Mouse (Mus musculus) CD4-positive, CD25-positive, alpha-beta regulatory T cell, adult 4 months (primary cell): ENCODE results near the gene Shisal2a. TPM values are rescaled to one million over a fixed set of nuclear protein-coding genes. Genes with fewer than 3 reads are reported as not detected.
"Not testable (repeated sequence)": the region's sequence is repeated elsewhere in the genome, so short reads cannot be mapped to it uniquely, and the experiment has no call there.

Experiments
- ATAC-seq: one replicate; pipeline ENCODE4 v1.8.0; 2017
- polyA plus RNA-seq, 2 experiments: library from polyadenylated mRNA; unstranded; fragments of 100-300 nt; shearing (Covaris generic); gene quantifications; one replicate each; pipeline ENCODE4 v1.2.1; 2017

Gene Shisal2a
- polyA plus RNA-seq, 2 experiments from 2014 or later: not detected

- no peak for ATAC-seq
These were observed 11.0 kb downstream of the Shisal2a start for GRCm38 (mm10) chr4:108372166-108372565.

DNA sequence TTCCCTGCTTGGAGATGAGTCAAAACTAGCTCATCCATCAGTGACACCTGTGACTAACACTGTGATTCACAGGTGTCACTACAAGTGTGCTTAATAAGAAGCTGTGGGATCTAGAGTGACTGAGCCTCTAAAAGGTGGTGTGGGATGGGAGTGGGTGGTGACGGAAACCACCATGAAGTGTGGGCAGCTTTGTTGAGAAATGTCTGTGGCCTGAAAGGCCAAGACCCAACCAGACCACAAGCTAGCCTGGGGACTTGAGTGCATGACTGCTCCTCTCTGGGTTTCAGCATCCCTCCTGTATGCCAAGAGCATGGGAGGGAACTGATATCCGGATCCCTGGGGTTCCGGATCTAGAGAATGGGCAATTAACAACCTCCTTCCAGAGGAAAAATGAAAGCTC lies 11.7 kb downstream of the Shisal2a start:
- no peak for ATAC-seq

DNA sequence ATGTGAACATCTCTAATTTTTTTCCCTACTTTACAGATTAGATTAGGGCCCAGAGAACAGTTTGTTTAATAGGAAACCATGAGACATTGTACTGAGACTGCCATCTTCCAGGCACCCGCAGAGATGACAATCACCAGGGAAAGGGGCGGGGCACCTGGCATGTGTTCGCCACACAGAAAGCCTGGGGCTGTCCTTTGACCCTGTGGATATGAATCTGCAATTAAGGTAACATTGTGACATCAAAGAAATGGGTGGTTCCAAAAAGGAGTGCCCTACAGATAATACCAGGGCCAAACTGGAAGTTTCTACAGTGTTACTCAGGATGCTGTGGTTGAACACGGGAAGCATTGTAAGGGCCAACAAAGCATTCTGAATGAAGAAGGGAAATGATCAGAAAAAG lies 12.7 kb downstream of the Shisal2a start:
- ATAC-seq: no peak

- no peak for ATAC-seq
These were observed 13.9 kb downstream of the Shisal2a start for GRCm38 (mm10) chr4:108369254-108369653.

- no peak for ATAC-seq
These were observed 19.1 kb downstream of the Shisal2a start for GRCm38 (mm10) chr4:108364111-108364476.

- no peak for ATAC-seq
These were observed 19.6 kb downstream of the Shisal2a start for GRCm38 (mm10) chr4:108363355-108364110.

DNA sequence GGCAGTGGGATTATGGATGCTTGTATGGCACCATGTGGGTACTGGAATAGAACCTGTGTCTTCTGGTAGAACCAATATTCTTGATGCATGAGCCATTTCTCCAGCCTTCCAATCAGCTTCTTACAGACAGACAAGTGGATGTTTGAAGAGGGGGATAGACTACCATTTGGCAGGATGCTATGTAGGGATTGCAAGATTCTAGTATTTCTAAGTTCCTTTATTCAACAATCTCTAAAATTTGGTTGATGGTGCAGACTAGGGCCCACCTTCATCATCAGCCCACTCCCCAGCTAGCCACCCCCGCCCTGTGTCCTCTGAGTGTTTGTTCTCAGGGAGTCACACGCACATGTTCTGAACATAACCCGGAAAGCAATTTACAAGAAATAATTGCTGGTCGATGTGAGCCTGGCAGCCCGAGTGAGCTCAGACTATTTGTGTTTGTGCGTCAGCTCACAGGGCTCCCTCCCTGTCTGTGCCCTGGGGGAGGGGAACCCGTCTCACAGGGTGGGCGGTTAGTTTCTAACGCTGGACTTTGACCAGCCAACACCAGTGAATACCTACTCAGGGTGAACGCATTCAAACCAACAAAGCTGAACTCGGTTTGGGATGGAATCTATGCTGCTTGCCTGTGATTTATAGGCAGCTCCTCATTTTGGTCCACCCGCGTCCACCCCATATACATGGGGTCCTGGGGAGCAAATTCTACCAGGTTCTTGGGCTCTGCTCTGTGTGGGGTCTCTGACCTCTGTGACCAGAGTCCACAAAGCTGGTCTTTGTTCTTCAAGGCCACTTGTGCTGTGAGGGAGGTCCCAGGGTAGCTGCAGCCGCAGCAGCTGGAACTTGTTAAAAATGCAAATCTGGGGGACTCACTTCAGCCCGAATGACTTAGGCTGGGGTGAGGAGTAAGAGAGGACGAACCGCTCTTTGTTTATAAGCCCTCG lies 20.6 kb downstream of the Shisal2a start:
- ATAC-seq: no peak

GRCm38 (mm10) chr4:108360136-108361055 lies 22.8 kb downstream of the Shisal2a start:
- ATAC-seq: no peak

GRCm38 (mm10) chr4:108358498-108358897 lies 24.7 kb downstream of the Shisal2a start:
- ATAC-seq: no peak

DNA sequence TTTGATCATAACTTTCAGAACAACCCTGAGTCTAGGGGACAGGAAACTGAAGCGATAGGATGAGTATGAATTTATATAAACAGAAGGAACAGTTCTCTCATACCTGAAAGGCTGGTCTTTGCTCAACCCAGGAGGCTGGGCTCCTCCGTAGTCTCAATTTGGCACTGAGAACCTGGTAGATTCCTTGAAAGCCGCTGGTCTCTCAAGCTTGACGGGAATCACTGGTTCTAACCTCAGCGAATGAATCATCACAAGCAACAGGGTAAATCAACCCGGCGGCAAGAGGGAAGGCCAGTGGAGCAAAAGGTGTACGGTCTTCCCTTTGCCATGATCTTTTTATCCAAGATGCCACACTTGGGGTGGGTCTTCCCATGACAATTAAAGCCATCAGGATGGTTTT lies 25.7 kb downstream of the Shisal2a start:
- no peak for ATAC-seq

GRCm38 (mm10) chr4:108353591-108353990 lies 29.6 kb downstream of the Shisal2a start:
- ATAC-seq: not testable (repeated sequence)

DNA sequence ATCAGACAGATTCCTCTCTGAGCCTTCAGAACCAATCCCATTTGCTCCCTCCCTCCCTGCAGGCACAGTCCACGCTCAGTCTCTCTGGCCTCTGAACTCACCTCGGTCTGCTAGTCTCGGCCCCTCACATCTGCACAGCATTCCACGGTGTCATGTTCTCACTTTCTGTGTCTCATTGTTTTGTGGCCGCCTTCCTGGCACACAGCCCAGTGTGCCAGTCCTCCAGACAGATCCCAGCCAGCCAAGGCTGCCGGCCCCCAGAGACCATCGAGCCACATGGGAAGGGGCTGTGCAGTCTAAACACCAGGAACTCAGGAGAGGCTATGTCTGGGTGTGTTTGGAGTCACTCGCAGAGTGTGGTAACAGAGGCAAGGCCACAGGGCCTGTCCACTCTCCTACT lies 32.3 kb downstream of the Shisal2a start:
- ATAC-seq: no peak

- peak; percentile 82 for ATAC-seq
These were observed 33.2 kb downstream of the Shisal2a start for GRCm38 (mm10) chr4:108349836-108350547.

GRCm38 (mm10) chr4:108349064-108349463 lies 34.1 kb downstream of the Shisal2a start:
- ATAC-seq: no peak

DNA sequence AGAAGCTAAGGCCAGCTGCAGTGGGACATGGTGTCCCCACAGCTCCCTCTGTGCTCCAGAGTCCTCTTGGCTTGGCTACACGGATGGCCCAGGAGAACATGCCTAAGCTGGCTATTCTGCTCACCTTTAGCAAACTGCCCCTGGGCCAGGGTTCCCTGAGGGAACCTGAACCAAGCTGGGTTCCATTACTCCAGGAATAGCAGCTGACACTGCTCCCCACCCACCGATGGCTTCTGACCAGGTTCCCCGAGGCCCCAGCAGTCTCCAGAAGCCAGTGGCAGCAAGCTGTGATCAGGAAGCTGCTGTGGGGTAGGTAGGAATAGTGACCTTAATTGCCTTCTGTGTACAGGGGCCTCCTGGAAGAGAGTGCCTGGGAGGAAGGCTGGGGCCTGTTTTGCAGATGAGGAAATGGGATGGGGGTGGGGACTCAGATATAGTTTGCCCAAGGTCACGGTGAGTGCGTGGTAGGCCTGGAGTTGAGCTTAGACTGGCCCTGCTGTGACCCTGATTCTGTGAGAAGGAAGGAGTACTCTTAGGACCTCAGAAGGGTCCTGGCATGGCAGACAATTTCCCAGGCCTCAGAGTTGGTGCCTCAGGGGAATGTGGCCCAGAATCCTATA lies 34.8 kb downstream of the Shisal2a start:
- ATAC-seq: no peak

DNA sequence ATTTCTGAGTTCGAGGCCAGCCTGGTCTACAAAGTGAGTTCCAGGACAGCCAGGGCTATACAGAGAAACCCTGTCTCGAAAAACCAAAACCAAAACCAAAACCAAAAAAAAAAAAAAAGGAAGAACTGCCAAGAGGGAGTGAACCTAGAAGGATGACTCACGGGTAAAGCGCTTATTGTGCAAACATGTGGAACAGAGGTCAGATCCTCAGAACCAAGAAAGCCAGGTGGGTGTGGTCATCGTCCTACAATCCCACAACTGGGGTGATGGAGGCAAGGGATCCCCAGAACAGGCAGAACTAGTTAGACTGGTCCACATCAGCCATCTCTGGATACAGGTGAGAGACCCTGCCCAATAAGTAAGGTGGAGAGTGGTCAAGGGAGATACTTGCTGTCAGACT lies 36.0 kb downstream of the Shisal2a start:
- peak; percentile 47 for ATAC-seq

- ATAC-seq: no peak
These were observed 37.3 kb downstream of the Shisal2a start for GRCm38 (mm10) chr4:108345826-108346225.

GRCm38 (mm10) chr4:108344631-108345083 lies 38.5 kb downstream of the Shisal2a start:
- no peak for ATAC-seq

- peak; percentile 93 for ATAC-seq
These were observed 43.9 kb downstream of the Shisal2a start for GRCm38 (mm10) chr4:108339277-108339690.

GRCm38 (mm10) chr4:108338811-108339210 lies 44.3 kb downstream of the Shisal2a start:
- no peak for ATAC-seq

DNA sequence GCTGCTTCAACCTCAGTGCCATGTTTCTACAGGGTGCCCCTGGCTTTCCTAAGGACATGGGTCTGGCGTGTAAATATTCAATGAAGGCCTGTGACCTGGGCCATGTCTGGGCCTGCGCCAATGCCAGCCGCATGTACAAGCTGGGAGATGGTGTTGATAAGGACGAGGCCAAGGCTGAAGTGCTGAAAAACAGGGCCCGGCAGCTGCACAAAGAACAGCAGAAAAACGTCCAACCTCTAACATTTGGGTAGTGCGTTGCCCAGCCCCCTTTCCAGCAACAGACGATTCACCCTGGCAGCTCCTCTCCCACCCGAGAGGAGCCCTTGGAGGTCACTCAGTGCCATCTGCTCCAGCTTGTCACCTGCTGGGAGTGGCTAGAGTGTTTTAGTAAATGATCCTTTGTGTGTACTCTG lies 44.8 kb downstream of the Shisal2a start:
- no peak for ATAC-seq
